Mouse (Mus musculus) B cell, adult 2 months (primary cell): ENCODE measurements around the gene Vps45.
"Not testable (repeated sequence)": the region's sequence is repeated elsewhere in the genome, so short reads cannot be mapped to it uniquely, and the experiment has no call there.

Experiments
- DNase-seq, 2 experiments: peaks; one replicate each; pipeline ENCODE4 v3.0.0; 2022

Vps45 gene

DNA sequence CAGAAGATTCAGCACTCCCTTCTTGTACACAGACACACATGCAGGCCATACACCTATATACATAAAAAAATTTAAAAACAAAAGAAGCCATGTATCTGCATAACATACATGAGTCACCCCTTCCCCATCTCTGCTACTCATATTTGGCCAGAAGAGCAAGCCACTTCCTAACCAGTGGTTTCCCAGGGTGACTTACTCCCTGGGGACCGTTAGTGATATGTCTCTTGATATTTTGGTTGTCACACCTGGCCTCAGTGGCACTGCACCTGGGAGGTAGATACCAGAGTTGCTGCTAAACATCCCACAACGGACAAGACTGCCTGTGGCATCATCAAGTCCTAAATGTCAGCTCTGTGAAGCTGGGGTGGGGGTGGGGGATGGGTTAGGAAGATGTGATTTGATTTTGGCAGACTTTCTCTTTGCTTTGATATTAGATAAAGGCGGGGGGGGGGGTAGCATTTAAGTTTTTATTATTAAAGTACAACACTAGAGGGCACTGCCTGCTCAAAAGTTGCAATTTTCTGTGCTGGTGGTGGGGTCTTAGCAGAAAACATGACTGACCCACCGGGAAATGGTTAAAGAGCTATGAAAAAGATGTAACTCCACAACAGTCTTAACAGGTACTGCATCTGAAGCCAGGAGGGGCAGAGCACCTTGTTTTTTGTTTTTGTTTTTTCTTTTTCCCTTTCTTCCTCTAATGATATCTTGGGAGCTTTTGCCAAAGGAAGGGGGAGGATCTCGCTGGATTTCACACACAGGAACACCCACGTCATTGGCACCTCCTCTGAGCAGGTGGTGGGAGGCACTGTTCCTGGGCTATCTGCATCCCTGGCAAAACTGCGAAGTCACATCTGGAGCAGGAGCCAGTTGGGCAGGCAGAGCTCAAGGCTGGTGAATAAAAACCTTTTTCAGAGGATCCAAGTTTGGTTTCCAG lies 92.5 kb downstream of the Vps45 start:
- peak; percentile 52 to 57 for DNase-seq

- DNase-seq = peak; percentile 69 to 71
Observed at GRCm38 (mm10) chr3:95963681-95964080, 94.6 kb downstream of the Vps45 start.

DNA sequence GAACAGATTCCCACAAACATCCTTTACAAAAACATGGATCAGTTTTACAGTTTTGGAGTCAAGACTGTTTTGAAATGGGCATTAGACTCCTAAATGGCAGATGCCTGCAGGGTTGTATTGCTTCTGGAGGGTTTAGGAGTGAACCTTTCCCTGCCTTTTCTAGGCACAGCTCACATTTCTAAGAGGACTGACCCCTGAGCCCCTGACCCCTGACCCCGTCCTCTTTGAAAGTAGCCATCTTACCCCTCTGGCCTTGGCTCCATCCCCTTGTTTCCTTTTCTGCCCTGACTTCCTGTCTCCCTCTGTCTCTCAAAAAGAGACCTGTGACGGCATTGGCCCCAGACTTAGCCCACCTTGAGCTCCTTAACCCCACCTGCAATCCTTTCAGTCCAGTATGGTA lies 95.0 kb downstream of the Vps45 start:
- DNase-seq = no peak

- not testable (repeated sequence) for DNase-seq
Observed at GRCm38 (mm10) chr3:95962182-95962581, 96.1 kb downstream of the Vps45 start.

- DNase-seq = no peak
Observed at GRCm38 (mm10) chr3:95959807-95960206, 98.5 kb downstream of the Vps45 start.

- DNase-seq = peak; percentile 59 to 64
Observed at GRCm38 (mm10) chr3:95959082-95959481, 99.2 kb downstream of the Vps45 start.

DNA sequence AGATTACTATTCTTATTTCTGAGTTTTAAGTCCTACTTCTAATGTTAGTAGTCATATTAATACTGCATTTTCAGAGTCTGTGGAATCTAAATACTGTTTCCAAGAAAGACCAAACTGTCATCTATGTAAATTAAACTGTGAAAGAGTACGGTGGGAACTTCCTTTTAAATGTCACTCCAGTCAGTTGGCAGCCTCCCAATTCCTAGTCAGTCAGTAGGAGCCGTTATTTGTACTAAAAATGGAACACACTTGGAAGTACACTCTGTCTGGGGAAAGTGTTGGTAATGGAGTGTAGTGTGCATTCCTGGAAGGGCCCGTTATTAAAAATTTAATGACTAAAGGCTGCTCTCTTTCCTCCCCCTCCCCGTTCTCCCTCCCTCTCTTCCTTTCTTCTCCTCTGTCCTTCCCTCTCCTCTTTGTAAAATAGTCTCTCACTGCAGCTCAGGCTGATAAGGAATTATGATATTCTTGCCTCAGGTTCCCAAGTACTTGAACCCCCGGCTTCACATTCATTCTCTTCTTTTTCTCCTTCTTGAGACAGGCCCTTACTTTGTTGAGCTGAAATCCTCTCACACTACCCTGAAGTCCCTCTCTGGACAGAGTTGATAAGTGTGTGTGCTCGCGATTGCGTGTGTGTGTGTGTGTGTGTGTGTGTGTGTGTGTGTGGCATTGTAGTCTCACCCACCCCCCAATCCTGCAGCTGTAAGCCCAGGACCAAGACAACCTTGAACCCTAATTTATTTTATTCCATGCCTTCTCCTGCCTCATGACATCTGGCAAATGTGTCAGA lies 100.7 kb downstream of the Vps45 start:
- no peak for DNase-seq

GRCm38 (mm10) chr3:95955318-95955717 lies 102.9 kb downstream of the Vps45 start:
- no peak for DNase-seq

DNA sequence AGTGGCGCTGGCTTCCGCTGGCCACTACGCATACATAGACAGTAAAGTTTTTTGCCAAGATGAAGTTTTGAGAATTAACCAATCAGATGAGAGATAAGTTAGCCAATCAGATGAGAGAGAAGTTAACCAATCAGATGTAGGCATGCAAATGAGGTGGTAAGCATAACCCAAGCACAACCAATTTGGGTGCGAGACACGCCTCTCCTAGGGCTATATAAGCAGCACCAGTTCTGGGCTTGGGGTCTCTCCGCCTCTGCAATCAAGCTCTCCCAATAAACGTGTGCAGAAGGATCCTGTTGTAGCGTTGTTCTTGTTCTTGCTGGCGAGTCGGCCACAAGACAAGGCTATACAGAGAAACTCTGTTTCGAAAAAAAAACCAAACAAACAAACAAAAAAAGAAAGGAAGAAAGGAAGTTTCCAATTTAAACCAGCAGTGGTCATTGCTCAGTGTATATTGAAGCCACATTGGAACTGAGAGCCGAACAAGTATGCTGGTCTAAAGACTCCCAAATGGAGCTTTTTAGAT lies 103.6 kb downstream of the Vps45 start:
- DNase-seq = not testable (repeated sequence)

GRCm38 (mm10) chr3:95953522-95953921 lies 104.7 kb downstream of the Vps45 start:
- DNase-seq = no peak

- no peak for DNase-seq
Observed at GRCm38 (mm10) chr3:95953023-95953422, 105.2 kb downstream of the Vps45 start.

GRCm38 (mm10) chr3:95951566-95951965 lies 106.7 kb downstream of the Vps45 start:
- DNase-seq = not testable (repeated sequence)

GRCm38 (mm10) chr3:95950763-95951551 lies 107.3 kb downstream of the Vps45 start:
- DNase-seq = peak; percentile 92
